Comparison of ENCODE assay signal across 8 mouse cellular contexts in genomic region chr10:64087936-64088773, GRCm38 (mm10). TPM values are rescaled to one million over a fixed set of nuclear protein-coding genes. Genes with fewer than 3 reads are reported as not detected.
A peak's percentile ranks its signal among the peaks of the same experiment; 100 is the strongest.
DNase-seq lines count a peak whose midpoint lies in the region; ATAC-seq lines count a peak whose summit lies in the region.

No protein-coding gene starts in this region.

- DNase-seq in adrenal gland, adult 2 months, result peak; percentile 5
- no peak for DNase-seq in adrenal gland, adult 18-20 months (ENCODE audit: low spot score in 2 of 2)
- DNase-seq in layer of hippocampus, postnatal 10 days (ENCODE audit: low spot score in 2 of 2), result peak; percentile 19 to 46
- DNase-seq in neural tube, embryonic 10.5 days (ENCODE audit: extremely low spot score, low spot score), result peak; percentile 55
- DNase-seq in ovary, postnatal 10 days (ENCODE audit: low spot score), result no peak

- H3K36me3 ChIP-seq in megakaryocyte, embryonic 14.5 days (replicated peaks; ENCODE audit: low read length), result no peaks in the 10 kb centered on the region

- peak overlapping the region; percentile 81 for H3K4me3 ChIP-seq in megakaryocyte, embryonic 14.5 days (replicated peaks)

- H3K27me3 ChIP-seq in megakaryocyte, embryonic 14.5 days (replicated peaks), result peaks cover 26% of the 10 kb centered on the region

- H3K9me3 ChIP-seq in megakaryocyte, embryonic 14.5 days, result no peaks in the 10 kb centered on the region

- H3K4me1 ChIP-seq in megakaryocyte, embryonic 14.5 days, result peaks cover 7% of the 10 kb centered on the region; the same call in 1 of the 2 replicates

- no peak for ATAC-seq in megakaryocyte, adult 5-6 weeks (ENCODE audit: poor library complexity, severe bottlenecking)
- ATAC-seq in erythroid progenitor cell, adult 5-6 weeks (replicated peaks; ENCODE audit: low FRiP score, poor library complexity, severe bottlenecking), result no peak

RNA-seq across cellular contexts. Expression of gene Lrrtm3, which starts 1.9 kb away (rescaled TPM):
- total RNA-seq in adrenal gland, adult 2 months (2021), result 1 to 10 TPM in 1 of 2 experiments, under 1 TPM in 1; 0.89 to 1.1 TPM
- polyA plus RNA-seq in adrenal gland, adult 2 months (2012; rRNA removed), result 0.17 and 0.20 TPM in 2 replicates
- total RNA-seq in adrenal gland, adult 18-20 months (2021), result 1 to 10 TPM in 1 of 2 experiments, under 1 TPM in 1; 0.96 to 1.2 TPM
- polyA plus RNA-seq in megakaryocyte, embryonic 14.5 days (2012; ENCODE audit: insufficient read depth, low replicate concordance), result not detected in 2 replicates
- not detected in 2 replicates for total RNA-seq in megakaryocyte, adult 5-6 weeks (2015)
- total RNA-seq in megakaryocyte, adult 5-6 weeks (2017), result not detected in 2 replicates
- 10 to 100 TPM; 19.4 to 26.8 TPM for total RNA-seq in layer of hippocampus, postnatal 10 days (2021)
- total RNA-seq in erythroid progenitor cell, adult 5-6 weeks (2015; ENCODE audit: low replicate concordance), result not detected in 2 replicates
- total RNA-seq in erythroid progenitor cell, adult 5-6 weeks (2017; ENCODE audit: low replicate concordance), result not detected in 2 replicates

Comparison
In these comparisons a context has a peak if more than half of its experiments do, and no peak if none do; other contexts are left out.
1. DNase-seq: peak in adrenal gland, adult 2 months (single experiment), layer of hippocampus, postnatal 10 days (2 of 2) and neural tube, embryonic 10.5 days (single experiment); none in adrenal gland, adult 18-20 months (0 of 2) and ovary, postnatal 10 days (single experiment).
2. RNA of gene Lrrtm3, which starts 1.9 kb away (total RNA-seq): 19.4 to 26.8 TPM in layer of hippocampus, postnatal 10 days; 0.96 to 1.2 TPM in adrenal gland, adult 18-20 months, 0.89 to 1.1 TPM in adrenal gland, adult 2 months, not detected in megakaryocyte, adult 5-6 weeks and not detected in erythroid progenitor cell, adult 5-6 weeks; every median in the first group is over 4 times any median in the second.